Mouse (Mus musculus) monocyte, adult 5-6 weeks (primary cell): ENCODE results near the gene Smcr8. TPM values are rescaled to one million over a fixed set of nuclear protein-coding genes. Genes with fewer than 3 reads are reported as not detected.
A peak's percentile ranks its signal among the peaks of the same experiment; 100 is the strongest.

ENCODE experiments used
- ATAC-seq: fragments of 153-309, 156-312 bp; replicated peaks from 2 replicates; pipeline ENCODE4 v1.8.0; 2017; ENCODE audit warnings: mild to moderate bottlenecking; ENCODE audit not compliant: low TSS enrichment, insufficient number of reproducible peaks, severe bottlenecking, poor library complexity, low FRiP score
- total RNA-seq: library from RNA; stranded (forward); fragments of 200-1000, 200-491, 200-594 nt; gene quantifications from 3 replicates; pipeline ENCODE4 v1.2.3, GENCODE M21; 2017

The Smcr8 gene
- 13.8 to 29.7 TPM (median 16.2 TPM) in 3 replicates for total RNA-seq

GRCm38 (mm10) chr11:60776829-60777740, at the start of gene Smcr8, which contains the start of gene Top3a:
Gene Smcr8, plus strand, starts transcription at chr11:60777524.
Gene Top3a, minus strand, starts transcription at chr11:60777365.
- peak; percentile 92 for ATAC-seq

GRCm38 (mm10) chr11:60728260-60728761, 49.0 kb upstream of the Smcr8 start, which contains the start of gene Mief2:
Gene Mief2, plus strand, starts transcription at chr11:60728398.
- ATAC-seq = peak; percentile 90

GRCm38 (mm10) chr11:60729217-60729641, 48.1 kb upstream of the Smcr8 start:
- no peak for ATAC-seq

GRCm38 (mm10) chr11:60730169-60730568, 47.2 kb upstream of the Smcr8 start:
- ATAC-seq = no peak

- ATAC-seq = no peak
These were observed 46.1 kb upstream of the Smcr8 start for GRCm38 (mm10) chr11:60731251-60731650.

- no peak for ATAC-seq
These were observed 43.1 kb upstream of the Smcr8 start for GRCm38 (mm10) chr11:60734206-60734605.

- ATAC-seq = no peak
These were observed 42.1 kb upstream of the Smcr8 start for GRCm38 (mm10) chr11:60735191-60735590.

GRCm38 (mm10) chr11:60736491-60736890, 40.8 kb upstream of the Smcr8 start:
- no peak for ATAC-seq

GRCm38 (mm10) chr11:60737450-60737849, 39.9 kb upstream of the Smcr8 start:
- no peak for ATAC-seq

- no peak for ATAC-seq
These were observed 37.0 kb upstream of the Smcr8 start for GRCm38 (mm10) chr11:60740321-60740720.

- ATAC-seq = no peak
These were observed 21.8 kb upstream of the Smcr8 start for GRCm38 (mm10) chr11:60755570-60755969.

GRCm38 (mm10) chr11:60761681-60762080, 15.6 kb upstream of the Smcr8 start:
- ATAC-seq = no peak

- no peak for ATAC-seq
These were observed 10.4 kb upstream of the Smcr8 start for GRCm38 (mm10) chr11:60766969-60767368.

- ATAC-seq = peak; percentile 96
These were observed 8.0 kb upstream of the Smcr8 start for GRCm38 (mm10) chr11:60769322-60769721.

GRCm38 (mm10) chr11:60770776-60771175, 6.5 kb upstream of the Smcr8 start:
- no peak for ATAC-seq

GRCm38 (mm10) chr11:60772161-60772560, 5.2 kb upstream of the Smcr8 start:
- ATAC-seq = no peak

GRCm38 (mm10) chr11:60774158-60774689, 3.1 kb upstream of the Smcr8 start:
- no peak for ATAC-seq

- ATAC-seq = no peak
These were observed 2.5 kb upstream of the Smcr8 start for GRCm38 (mm10) chr11:60774841-60775240.

GRCm38 (mm10) chr11:60775578-60775977, 1.7 kb upstream of the Smcr8 start:
- no peak for ATAC-seq
